Mouse (Mus musculus) bone marrow, adult 2 months (tissue): ENCODE results near the gene Cemip2. TPM values are rescaled to one million over a fixed set of nuclear protein-coding genes. Genes with fewer than 3 reads are reported as not detected.

ENCODE experiments used
- H3K27ac ChIP-seq: fragments of 200-500 bp; 2 replicates; pipeline ENCODE4 v1.5.1; 2012; ENCODE audit warnings: low read depth, mild to moderate bottlenecking, control low read depth, inconsistent platforms, low read length; ENCODE audit not compliant: control insufficient read depth, poor library complexity, insufficient read depth
- H3K4me1 ChIP-seq: fragments of 200-500 bp; 2 replicates; pipeline ENCODE4 v1.6.1; 2011; ENCODE audit warnings: low read length; ENCODE audit not compliant: control insufficient read depth, insufficient read depth
- H3K4me3 ChIP-seq: fragments of 200-500 bp; replicated peaks from 2 replicates; pipeline ENCODE3; 2011; ENCODE audit warnings: mild to moderate bottlenecking, low read depth, low read length, control low read depth; ENCODE audit not compliant: control insufficient read depth
- CTCF ChIP-seq: fragments of 200-500 bp; IDR thresholded peaks from 2 replicates; pipeline ENCODE4 v1.5.1; 2011; ENCODE audit warnings: low read length, control low read depth; ENCODE audit not compliant: control insufficient read depth, insufficient read depth
- POLR2A ChIP-seq: fragments of 200-500 bp; IDR thresholded peaks from 2 replicates; pipeline ENCODE4 v1.6.1; 2011; ENCODE audit warnings: low read depth, mild to moderate bottlenecking, control low read depth, low read length, borderline replicate concordance; ENCODE audit not compliant: control insufficient read depth
- WGBS: fragments of 180-500 bp; shearing (Covaris S2); methylation state at CpG from one replicate; pipeline ENCODE4 v1.1.7; 2018; 5-methylcytosine and 5-hydroxymethylcytosine counted together
- polyA plus RNA-seq: library from polyadenylated mRNA; stranded (reverse); fragments of >200 nt; gene quantifications from 2 replicates; pipeline ENCODE4 v1.2.4, GENCODE M21; 2011; ENCODE audit warnings: low replicate concordance; ENCODE audit not compliant: missing spikeins, insufficient read depth, insufficient read length

The Cemip2 gene
- 1.8 and 6.9 TPM in 2 replicates for polyA plus RNA-seq

- under 1% methylated on average over 74 of the region's 75 CpGs for WGBS
- H3K27ac ChIP-seq: peak within 1 kb of the TSS; percentile 95
- peak; percentile 61; the same call in 1 of the 2 replicates for TF ChIP-seq POLR2A
- peak; percentile 67 for TF ChIP-seq CTCF
- H3K4me3 ChIP-seq: peak within 1 kb of the TSS; percentile 85
- no peaks in the 10 kb centered on the region; the same call in none of the 2 replicates for H3K4me1 ChIP-seq
Observed at GRCm38 (mm10) chr19:21778147-21778917, at the start of gene Cemip2. Gene Cemip2, plus strand, starts transcription at chr19:21778342.

- no peak overlapping the region for H3K4me3 ChIP-seq
- H3K4me1 ChIP-seq: no peaks in the 10 kb centered on the region; the same call in 1 of the 2 replicates
- TF ChIP-seq POLR2A (no peak), CTCF (no peak)
- H3K27ac ChIP-seq: no peak overlapping the region
- WGBS: 68% methylated on average over 6 of the region's 6 CpGs
Observed at GRCm38 (mm10) chr19:21728342-21728741, 49.8 kb upstream of the Cemip2 start.

GRCm38 (mm10) chr19:21731887-21732286 is 46.3 kb upstream of the Cemip2 start:
- 88% methylated on average over 5 of the region's 5 CpGs for WGBS
- H3K4me3 ChIP-seq: no peak overlapping the region
- no peak overlapping the region for H3K27ac ChIP-seq
- H3K4me1 ChIP-seq: no peaks in the 10 kb centered on the region; the same call in 1 of the 2 replicates
- TF ChIP-seq CTCF: no peak
- TF ChIP-seq POLR2A: no peak

- Histone ChIP-seq H3K4me3 (no peak overlapping the region), H3K27ac (no peak overlapping the region), H3K4me1 (peaks cover 2% of the 10 kb centered on the region; the same call in 1 of the 2 replicates)
- no peak for TF ChIP-seq CTCF
- no peak for TF ChIP-seq POLR2A
- WGBS: 85% methylated on average over 2 of the region's 2 CpGs
Observed at GRCm38 (mm10) chr19:21733176-21733575, 45.0 kb upstream of the Cemip2 start.

GRCm38 (mm10) chr19:21734112-21734511 is 44.0 kb upstream of the Cemip2 start:
- no peak for TF ChIP-seq POLR2A
- TF ChIP-seq CTCF: no peak
- no peak overlapping the region for H3K27ac ChIP-seq
- WGBS: 60% methylated on average over 5 of the region's 5 CpGs
- H3K4me1 ChIP-seq: peaks cover 3% of the 10 kb centered on the region; the same call in 1 of the 2 replicates
- no peak overlapping the region for H3K4me3 ChIP-seq

- Histone ChIP-seq H3K4me1 (peaks cover 3% of the 10 kb centered on the region; the same call in 1 of the 2 replicates), H3K4me3 (peak overlapping the region; percentile 77), H3K27ac (peak overlapping the region; percentile 67)
- 2% methylated on average over 18 of the region's 18 CpGs for WGBS
- TF ChIP-seq CTCF: no peak
- TF ChIP-seq POLR2A: no peak
Observed at GRCm38 (mm10) chr19:21737446-21737845, 40.7 kb upstream of the Cemip2 start.

GRCm38 (mm10) chr19:21737881-21738590 is 40.1 kb upstream of the Cemip2 start:
- H3K4me3 ChIP-seq: peak overlapping the region; percentile 48
- peaks cover 3% of the 10 kb centered on the region; the same call in 1 of the 2 replicates for H3K4me1 ChIP-seq
- 40% methylated on average over 17 of the region's 17 CpGs for WGBS
- TF ChIP-seq CTCF: no peak
- no peak for TF ChIP-seq POLR2A
- H3K27ac ChIP-seq: peak overlapping the region; percentile 55
